Mouse (Mus musculus) bone marrow, adult 2 months (tissue): ENCODE measurements at regions not wholly inside any gene's neighbourhood (a gene's known extent, or its start where the extent isn't known, plus 50 kb on each side); places are given as distances from the start of the nearest gene placed in this dataset.

ENCODE experiments used
- CTCF ChIP-seq: fragments of 200-500 bp; IDR thresholded peaks from 2 replicates; pipeline ENCODE4 v1.5.1; 2011; ENCODE audit warnings: low read length, control low read depth; ENCODE audit not compliant: control insufficient read depth, insufficient read depth
- POLR2A ChIP-seq: fragments of 200-500 bp; IDR thresholded peaks from 2 replicates; pipeline ENCODE4 v1.6.1; 2011; ENCODE audit warnings: low read depth, mild to moderate bottlenecking, control low read depth, low read length, borderline replicate concordance; ENCODE audit not compliant: control insufficient read depth

- TF ChIP-seq CTCF = no peak
- TF ChIP-seq POLR2A = no peak
Observed at GRCm38 (mm10) chr5:133634481-133634880, 465.0 kb upstream of the Castor2 start.
